Mouse (Mus musculus) lung, embryonic 15.5 days (tissue): ENCODE data around the gene Krtap4-1. TPM values are rescaled to one million over a fixed set of nuclear protein-coding genes. Genes with fewer than 3 reads are reported as not detected.
"Not testable (repeated sequence)": the region's sequence is repeated elsewhere in the genome, so short reads cannot be mapped to it uniquely, and the experiment has no call there.

Experiments
- ATAC-seq: fragments of 200-750 bp; cut with Nextera tagmentation; 2 replicates; pipeline ENCODE4 v1.8.0; 2017; ENCODE audit warnings: moderate number of reproducible peaks, borderline replicate concordance; ENCODE audit not compliant: low FRiP score, low TSS enrichment; ENCODE audit errors: extremely low read depth
- H3K27ac ChIP-seq: fragments of 300-500 bp; sonication (generic); 2 replicates; pipeline ENCODE4 v1.5.1; 2015; ENCODE audit warnings: moderate library complexity, mild to moderate bottlenecking, inconsistent platforms
- H3K27me3 ChIP-seq: fragments of 300-500 bp; sonication (generic); 2 replicates; pipeline ENCODE4 v1.6.1; 2015; ENCODE audit warnings: inconsistent platforms
- H3K36me3 ChIP-seq: fragments of 300-500 bp; sonication (generic); 2 replicates; pipeline ENCODE4 v1.6.1; 2015; ENCODE audit warnings: inconsistent platforms
- H3K4me1 ChIP-seq: fragments of 300-500 bp; sonication (generic); 2 replicates; pipeline ENCODE4 v1.6.1; 2015; ENCODE audit warnings: inconsistent platforms
- H3K4me2 ChIP-seq: fragments of 300-500 bp; sonication (generic); 2 replicates; pipeline ENCODE4 v1.6.1; 2015; ENCODE audit warnings: inconsistent platforms, mild to moderate bottlenecking, moderate library complexity
- H3K4me3 ChIP-seq: fragments of 300-500 bp; sonication (generic); 2 replicates; pipeline ENCODE4 v1.5.1; 2015; ENCODE audit warnings: mild to moderate bottlenecking, inconsistent platforms
- H3K9ac ChIP-seq: fragments of 300-500 bp; sonication (generic); 2 replicates; pipeline ENCODE4 v1.6.1; 2015; ENCODE audit warnings: inconsistent platforms
- H3K9me3 ChIP-seq: fragments of 300-500 bp; sonication (generic); 2 replicates; pipeline ENCODE4 v1.6.1; 2016; ENCODE audit warnings: inconsistent platforms
- WGBS: fragments of 180-500 bp; shearing (Covaris S2); methylation state at CpG from one replicate; pipeline ENCODE4 v1.1.7; 2015; 5-methylcytosine and 5-hydroxymethylcytosine counted together
- polyA plus RNA-seq: library from polyadenylated mRNA; unstranded; fragments of >200 nt; fragmentation: Nextera tagmentation; extraction: Ambion mirVana; gene quantifications from 2 replicates; pipeline ENCODE4 v1.2.1, GENCODE M21; 2015

Krtap4-1 gene
- not detected in 2 replicates for polyA plus RNA-seq

- Histone ChIP-seq H3K9ac (no peak within 1 kb of the TSS), H3K36me3 (no peaks in the 10 kb centered on the region), H3K4me1 (no peaks in the 10 kb centered on the region), H3K27ac (no peak within 1 kb of the TSS), H3K4me3 (no peak within 1 kb of the TSS), H3K4me2 (no peak within 1 kb of the TSS), H3K27me3 (no peaks in the 10 kb centered on the region), H3K9me3 (no peaks in the 10 kb centered on the region)
- WGBS, result 78% methylated on average over 4 of the region's 4 CpGs
- no peak for ATAC-seq
Measured at GRCm38 (mm10) chr11:99628138-99628537, at the start of gene Krtap4-1. TSS of gene Krtap4-1 (minus strand) at chr11:99628238.

- H3K36me3 ChIP-seq, result no peaks in the 10 kb centered on the region
- H3K27me3 ChIP-seq, result no peaks in the 10 kb centered on the region
- H3K9ac ChIP-seq, result no peak within 1 kb of the TSS
- H3K4me2 ChIP-seq, result no peak within 1 kb of the TSS
- ATAC-seq, result no peak
- no peak within 1 kb of the TSS for H3K27ac ChIP-seq
- no peak within 1 kb of the TSS for H3K4me3 ChIP-seq
- no peaks in the 10 kb centered on the region for H3K4me1 ChIP-seq
- H3K9me3 ChIP-seq, result no peaks in the 10 kb centered on the region
Measured at GRCm38 (mm10) chr11:99665860-99666259, 37.8 kb upstream of the Krtap4-1 start, which contains the start of gene Krtap4-6. TSS of gene Krtap4-6 (minus strand) at chr11:99665960.

GRCm38 (mm10) chr11:99662802-99663201 lies 34.8 kb upstream of the Krtap4-1 start:
- no peak overlapping the region for H3K27ac ChIP-seq
- ATAC-seq, result no peak
- H3K36me3 ChIP-seq, result no peaks in the 10 kb centered on the region
- H3K27me3 ChIP-seq, result no peaks in the 10 kb centered on the region
- no peaks in the 10 kb centered on the region for H3K9me3 ChIP-seq
- H3K4me3 ChIP-seq, result no peak overlapping the region
- no peak overlapping the region for H3K9ac ChIP-seq
- H3K4me1 ChIP-seq, result no peaks in the 10 kb centered on the region
- no peak overlapping the region for H3K4me2 ChIP-seq
- WGBS, result 82% methylated on average over 10 of the region's 10 CpGs

GRCm38 (mm10) chr11:99659256-99659655 lies 31.2 kb upstream of the Krtap4-1 start:
- Histone ChIP-seq H3K4me1 (no peaks in the 10 kb centered on the region), H3K9me3 (no peaks in the 10 kb centered on the region), H3K4me3 (no peak overlapping the region), H3K27ac (no peak overlapping the region), H3K27me3 (no peaks in the 10 kb centered on the region), H3K4me2 (no peak overlapping the region), H3K36me3 (no peaks in the 10 kb centered on the region), H3K9ac (no peak overlapping the region)
- WGBS, result 82% methylated on average over 4 of the region's 4 CpGs
- ATAC-seq, result no peak

GRCm38 (mm10) chr11:99658467-99659010 lies 30.5 kb upstream of the Krtap4-1 start, which contains the start of gene Gm11563:
TSS of gene Gm11563 (minus strand) at chr11:99658960.
- H3K27ac ChIP-seq, ATAC-seq: not testable (repeated sequence)

GRCm38 (mm10) chr11:99657051-99657450 lies 29.0 kb upstream of the Krtap4-1 start:
- Histone ChIP-seq H3K27ac (no peak overlapping the region), H3K9ac (no peak overlapping the region), H3K4me3 (no peak overlapping the region), H3K36me3 (no peaks in the 10 kb centered on the region), H3K9me3 (no peaks in the 10 kb centered on the region), H3K27me3 (no peaks in the 10 kb centered on the region), H3K4me2 (no peak overlapping the region), H3K4me1 (no peaks in the 10 kb centered on the region)
- WGBS, result 49% methylated on average over 5 of the region's 5 CpGs
- ATAC-seq, result no peak

More at GRCm38 (mm10) chr11:99658467-99659010, 30.5 kb upstream of the Krtap4-1 start, which contains the start of gene Gm11563:
- H3K36me3 ChIP-seq, H3K9ac ChIP-seq, H3K4me2 ChIP-seq, H3K27me3 ChIP-seq, H3K4me3 ChIP-seq, H3K4me1 ChIP-seq, H3K9me3 ChIP-seq: not testable (repeated sequence)
- WGBS, result 52% methylated on average over 10 of the region's 10 CpGs

- WGBS, result 79% methylated on average over 2 of the region's 2 CpGs
- no peaks in the 10 kb centered on the region for H3K4me1 ChIP-seq
- no peak within 1 kb of the TSS for H3K4me3 ChIP-seq
- H3K4me2 ChIP-seq, result no peak within 1 kb of the TSS
- H3K27ac ChIP-seq, result no peak within 1 kb of the TSS
- H3K9ac ChIP-seq, result no peak within 1 kb of the TSS
- no peak for ATAC-seq
- H3K27me3 ChIP-seq, result no peaks in the 10 kb centered on the region
- no peaks in the 10 kb centered on the region for H3K36me3 ChIP-seq
- no peaks in the 10 kb centered on the region for H3K9me3 ChIP-seq
Measured at GRCm38 (mm10) chr11:99650136-99650535, 22.1 kb upstream of the Krtap4-1 start, which contains the start of gene Gm11555. TSS of gene Gm11555 (minus strand) at chr11:99650236.

- no peak for ATAC-seq
- WGBS, result 81% methylated on average over 15 of the region's 15 CpGs
- no peak overlapping the region for H3K4me3 ChIP-seq
- no peak overlapping the region for H3K27ac ChIP-seq
- no peak overlapping the region for H3K9ac ChIP-seq
- H3K4me2 ChIP-seq, result no peak overlapping the region
- H3K4me1 ChIP-seq, result no peaks in the 10 kb centered on the region
- H3K27me3 ChIP-seq, result no peaks in the 10 kb centered on the region
- H3K36me3 ChIP-seq, result no peaks in the 10 kb centered on the region
- H3K9me3 ChIP-seq, result no peaks in the 10 kb centered on the region
Measured at GRCm38 (mm10) chr11:99646444-99646843, 18.4 kb upstream of the Krtap4-1 start.

- 72% methylated on average over 3 of the region's 3 CpGs for WGBS
- Histone ChIP-seq H3K4me2 (no peak overlapping the region), H3K9me3 (no peaks in the 10 kb centered on the region), H3K27ac (no peak overlapping the region), H3K9ac (no peak overlapping the region), H3K4me1 (no peaks in the 10 kb centered on the region), H3K27me3 (no peaks in the 10 kb centered on the region), H3K4me3 (no peak overlapping the region), H3K36me3 (no peaks in the 10 kb centered on the region)
- no peak for ATAC-seq
Measured at GRCm38 (mm10) chr11:99644351-99644750, 16.3 kb upstream of the Krtap4-1 start.

GRCm38 (mm10) chr11:99643635-99644139 lies 15.6 kb upstream of the Krtap4-1 start, which contains the start of gene Krtap4-7:
TSS of gene Krtap4-7 (minus strand) at chr11:99644089.
- not testable (repeated sequence) for H3K27ac ChIP-seq, ATAC-seq, H3K4me3 ChIP-seq, H3K36me3 ChIP-seq, H3K4me2 ChIP-seq, H3K9ac ChIP-seq, H3K4me1 ChIP-seq, H3K9me3 ChIP-seq, H3K27me3 ChIP-seq
- 72% methylated on average over 9 of the region's 9 CpGs for WGBS

- H3K27ac ChIP-seq, result no peak overlapping the region
- H3K27me3 ChIP-seq, result no peaks in the 10 kb centered on the region
- H3K4me3 ChIP-seq, result no peak overlapping the region
- no peaks in the 10 kb centered on the region for H3K4me1 ChIP-seq
- no peaks in the 10 kb centered on the region for H3K9me3 ChIP-seq
- WGBS, result 7% methylated on average over 1 of the region's 1 CpGs
- no peak overlapping the region for H3K9ac ChIP-seq
- H3K36me3 ChIP-seq, result no peaks in the 10 kb centered on the region
- ATAC-seq, result no peak
- no peak overlapping the region for H3K4me2 ChIP-seq
Measured at GRCm38 (mm10) chr11:99640926-99641325, 12.9 kb upstream of the Krtap4-1 start.

- Histone ChIP-seq H3K4me2 (no peak overlapping the region), H3K4me1 (no peaks in the 10 kb centered on the region), H3K4me3 (no peak overlapping the region), H3K9me3 (no peaks in the 10 kb centered on the region), H3K9ac (no peak overlapping the region), H3K36me3 (no peaks in the 10 kb centered on the region), H3K27ac (no peak overlapping the region), H3K27me3 (no peaks in the 10 kb centered on the region)
- 63% methylated on average over 1 of the region's 1 CpGs for WGBS
- no peak for ATAC-seq
Measured at GRCm38 (mm10) chr11:99637086-99637485, 9.0 kb upstream of the Krtap4-1 start.
